Mouse (Mus musculus): ENCODE results near the gene Pcnx3. TPM values are rescaled to one million over a fixed set of nuclear protein-coding genes. Genes with fewer than 3 reads are reported as not detected.

Pcnx3 gene
- polyA plus RNA-seq, 1 experiment from 2014 or later = 17.7 TPM

DNA sequence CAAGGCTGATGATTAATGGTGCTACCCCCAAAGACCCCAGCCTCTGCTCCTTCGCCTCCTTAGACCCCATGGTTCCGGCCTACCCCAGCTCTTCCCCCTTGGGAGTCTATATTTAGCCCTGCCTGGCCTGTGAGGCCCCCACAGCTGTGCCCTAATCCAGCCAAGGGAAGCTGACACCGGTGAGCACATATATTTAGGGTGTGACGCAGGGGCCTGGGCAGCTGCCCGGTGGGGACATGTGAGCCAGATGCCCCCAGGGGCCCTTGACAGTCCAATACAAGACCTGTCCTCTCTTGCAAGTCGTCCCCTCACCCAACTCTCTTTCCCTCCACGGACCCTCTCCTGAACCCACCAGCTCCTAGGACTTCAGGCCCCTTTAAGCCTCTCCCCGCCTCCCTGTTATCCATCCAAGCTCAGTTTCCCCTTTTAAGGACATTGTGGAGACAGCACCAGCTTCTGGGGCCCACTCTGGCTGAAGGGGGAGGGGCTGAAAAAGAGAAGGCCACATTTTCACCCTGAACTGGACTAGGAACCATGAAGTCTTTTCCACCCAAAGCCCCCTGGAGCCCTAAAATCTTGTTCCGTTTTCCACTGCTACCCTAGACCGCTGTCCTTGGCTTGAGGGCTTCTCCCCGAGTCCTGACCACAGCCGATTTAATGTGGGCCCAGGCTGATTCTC is 36.5 kb upstream of the Pcnx3 start:
- no peaks in the 10 kb centered on the region for H3K27me3 ChIP-seq (replicated peaks)
- 46% methylated on average over 12 of the region's 12 CpGs for WGBS
- peak; percentile 0; the same call in 1 of the 2 replicates for ATAC-seq (ENCODE audit: insufficient read depth, low FRiP score, low read depth)
- H3K36me3 ChIP-seq = peaks cover 26% of the 10 kb centered on the region
- H3K9me3 ChIP-seq = no peaks in the 10 kb centered on the region
- H3K4me1 ChIP-seq = peaks cover 54% of the 10 kb centered on the region
- peak overlapping the region; percentile 56; the same call in 1 of the 2 replicates for H3K9ac ChIP-seq
- peak overlapping the region; percentile 89 for H3K4me3 ChIP-seq (replicated peaks)
- H3K4me2 ChIP-seq = peak overlapping the region; percentile 88
- H3K27ac ChIP-seq = peak overlapping the region; percentile 81

DNA sequence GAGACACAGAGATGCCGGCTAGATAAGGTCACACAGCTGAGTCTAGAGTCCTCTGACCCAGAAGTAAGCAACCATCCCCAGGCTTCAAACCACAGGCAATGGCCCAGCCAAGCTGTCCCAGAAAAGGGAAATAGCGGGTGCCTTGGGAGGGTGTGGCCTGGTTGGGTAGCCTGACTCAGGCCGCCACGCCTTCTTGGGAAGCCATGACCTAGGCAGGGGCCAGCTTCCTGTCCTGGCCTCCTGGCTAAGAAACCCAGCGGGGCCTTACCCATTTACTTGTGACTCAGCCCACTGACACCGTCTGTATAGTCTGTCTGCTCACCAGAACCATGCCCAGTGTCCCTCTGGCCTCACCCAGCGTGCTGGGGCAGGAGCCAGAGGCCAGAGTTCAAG is 35.8 kb upstream of the Pcnx3 start:
- Histone ChIP-seq H3K27ac (peak overlapping the region; percentile 81; the same call in 1 of the 2 replicates), H3K4me1 (peaks cover 48% of the 10 kb centered on the region), H3K36me3 (peaks cover 32% of the 10 kb centered on the region), H3K4me2 (peak overlapping the region; percentile 88), H3K9me3 (no peaks in the 10 kb centered on the region), H3K9ac (peak overlapping the region; percentile 38; the same call in 1 of the 2 replicates), H3K4me3 (replicated peaks) (peak overlapping the region; percentile 89), H3K27me3 (replicated peaks) (no peaks in the 10 kb centered on the region)
- 40% methylated on average over 7 of the region's 7 CpGs for WGBS
- peak; percentile 36 for ATAC-seq (ENCODE audit: insufficient read depth, low FRiP score, low read depth)

DNA sequence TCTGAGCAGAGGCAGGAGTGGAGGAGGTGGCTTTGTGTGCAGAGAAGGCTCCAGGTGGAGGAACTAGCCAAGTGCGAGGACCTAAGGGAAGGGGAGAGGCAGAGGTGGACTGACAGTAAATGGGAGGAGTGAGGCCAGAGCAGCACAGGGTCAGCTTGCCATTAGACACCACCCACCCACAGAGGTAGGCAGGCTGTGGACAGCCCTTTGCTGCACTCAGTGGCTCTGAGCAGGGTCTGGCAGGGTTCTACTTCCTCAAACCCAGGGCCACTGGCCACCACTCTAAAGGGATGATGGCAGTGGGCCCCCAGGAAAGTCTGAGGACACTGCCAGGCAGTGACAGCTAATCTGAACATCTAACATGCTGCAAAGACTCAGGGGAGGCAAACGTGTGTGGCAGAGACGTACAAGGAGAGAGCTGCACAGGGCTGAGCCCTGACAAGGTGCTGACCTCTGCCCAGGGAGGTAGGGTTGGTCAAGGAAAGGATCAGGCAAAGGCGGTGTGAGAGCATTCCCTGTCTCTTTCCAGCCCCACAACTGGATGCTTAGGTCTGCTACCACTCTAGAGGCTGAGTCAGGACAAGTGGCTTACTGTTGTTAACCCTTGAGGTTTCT is 35.3 kb upstream of the Pcnx3 start:
- Histone ChIP-seq H3K4me3 (replicated peaks) (peak overlapping the region; percentile 89), H3K27ac (peak overlapping the region; percentile 81; the same call in 1 of the 2 replicates), H3K4me1 (peaks cover 48% of the 10 kb centered on the region), H3K27me3 (replicated peaks) (no peaks in the 10 kb centered on the region), H3K4me2 (peak overlapping the region; percentile 88), H3K9me3 (no peaks in the 10 kb centered on the region), H3K9ac (peak overlapping the region; percentile 38; the same call in 1 of the 2 replicates), H3K36me3 (peaks cover 36% of the 10 kb centered on the region)
- no peak for ATAC-seq (ENCODE audit: insufficient read depth, low FRiP score, low read depth)
- WGBS = 61% methylated on average over 4 of the region's 4 CpGs

DNA sequence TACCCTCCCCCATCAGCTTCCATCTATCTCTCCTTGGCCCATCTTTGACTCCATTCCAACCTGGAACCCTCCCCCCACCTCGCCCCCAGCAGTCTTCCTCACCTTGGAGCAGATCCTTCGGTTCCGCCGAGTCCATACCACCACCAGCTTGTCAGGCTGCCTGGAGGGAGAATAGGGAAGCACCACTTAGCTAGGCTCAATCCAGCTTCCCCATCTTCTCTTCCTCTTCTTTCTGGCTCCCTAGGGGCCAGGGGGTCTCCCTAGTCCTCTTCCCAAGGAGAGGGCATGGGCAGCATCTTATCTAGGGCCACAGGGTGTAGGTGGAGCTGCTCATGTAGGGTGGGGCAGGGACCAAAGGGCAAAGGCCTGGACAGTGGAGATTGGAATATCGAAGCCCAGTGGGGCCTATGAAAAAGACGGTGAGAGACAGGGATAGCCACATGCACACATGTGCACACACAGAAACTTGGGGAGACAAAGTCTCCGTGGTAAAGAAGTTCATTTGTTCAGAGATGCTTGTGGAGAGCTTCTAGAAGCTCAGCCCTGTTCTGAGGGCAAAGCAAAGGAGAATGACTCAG is 34.2 kb upstream of the Pcnx3 start:
- no peaks in the 10 kb centered on the region for H3K9me3 ChIP-seq
- peaks cover 39% of the 10 kb centered on the region for H3K4me1 ChIP-seq
- ATAC-seq (ENCODE audit: insufficient read depth, low FRiP score, low read depth) = peak; percentile 45; the same call in 1 of the 2 replicates
- no peak overlapping the region for H3K9ac ChIP-seq
- no peak overlapping the region for H3K27ac ChIP-seq
- WGBS = 84% methylated on average over 7 of the region's 7 CpGs
- H3K4me3 ChIP-seq (replicated peaks) = peak overlapping the region; percentile 3; the same call in 1 of the 2 replicates
- peaks cover 36% of the 10 kb centered on the region for H3K36me3 ChIP-seq
- no peaks in the 10 kb centered on the region for H3K27me3 ChIP-seq (replicated peaks)
- no peak overlapping the region for H3K4me2 ChIP-seq

DNA sequence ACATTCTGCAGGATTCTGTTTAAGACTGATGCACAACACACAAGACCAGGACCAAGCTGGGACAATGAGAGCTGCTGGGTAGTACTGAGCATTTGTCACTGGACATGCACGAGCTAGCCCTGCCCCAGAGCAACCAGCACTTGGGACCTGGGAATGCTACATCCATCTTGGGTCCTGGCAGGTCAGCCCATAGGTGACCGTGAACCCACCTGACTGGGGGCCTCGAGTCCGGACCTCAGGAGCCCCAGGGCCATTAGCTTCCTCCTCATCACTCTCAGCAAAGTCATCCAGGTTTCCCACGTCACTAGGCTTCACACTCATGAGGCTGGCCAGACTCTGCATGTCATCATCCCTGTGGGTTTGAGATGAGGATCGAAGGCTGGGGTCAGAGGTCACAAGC is 32.5 kb upstream of the Pcnx3 start:
- 93% methylated on average over 6 of the region's 6 CpGs for WGBS
- Histone ChIP-seq H3K36me3 (peaks cover 36% of the 10 kb centered on the region), H3K4me1 (peaks cover 26% of the 10 kb centered on the region), H3K9me3 (no peaks in the 10 kb centered on the region), H3K27me3 (replicated peaks) (no peaks in the 10 kb centered on the region), H3K27ac (no peak overlapping the region), H3K4me2 (no peak overlapping the region), H3K9ac (no peak overlapping the region), H3K4me3 (replicated peaks) (no peak overlapping the region)
- no peak for ATAC-seq (ENCODE audit: insufficient read depth, low FRiP score, low read depth)

DNA sequence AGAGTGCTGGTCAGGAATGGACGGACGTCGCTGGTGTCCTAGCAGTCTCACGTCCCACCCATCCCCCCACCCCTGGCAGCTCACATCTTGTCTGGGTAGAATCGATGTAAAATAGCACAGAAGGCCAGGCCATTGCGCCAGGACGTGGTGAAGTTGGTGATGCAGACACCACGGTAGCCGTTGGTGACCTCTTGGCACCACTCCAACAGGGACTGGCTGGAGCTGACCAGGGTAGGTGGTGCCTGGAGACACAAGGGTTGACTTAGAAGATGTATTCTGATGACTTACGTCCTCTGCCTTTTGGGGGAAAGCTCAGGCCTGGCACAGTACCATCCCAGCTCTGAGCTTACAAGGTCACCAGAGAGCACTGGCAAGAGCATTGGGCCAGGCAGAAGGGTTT is 28.2 kb upstream of the Pcnx3 start:
- Histone ChIP-seq H3K9ac (no peak overlapping the region), H3K4me1 (peaks cover 18% of the 10 kb centered on the region), H3K27me3 (replicated peaks) (no peaks in the 10 kb centered on the region), H3K4me2 (no peak overlapping the region), H3K9me3 (no peaks in the 10 kb centered on the region), H3K4me3 (replicated peaks) (no peak overlapping the region), H3K36me3 (peaks cover 33% of the 10 kb centered on the region), H3K27ac (no peak overlapping the region)
- 49% methylated on average over 10 of the region's 10 CpGs for WGBS
- no peak for ATAC-seq (ENCODE audit: insufficient read depth, low FRiP score, low read depth)

DNA sequence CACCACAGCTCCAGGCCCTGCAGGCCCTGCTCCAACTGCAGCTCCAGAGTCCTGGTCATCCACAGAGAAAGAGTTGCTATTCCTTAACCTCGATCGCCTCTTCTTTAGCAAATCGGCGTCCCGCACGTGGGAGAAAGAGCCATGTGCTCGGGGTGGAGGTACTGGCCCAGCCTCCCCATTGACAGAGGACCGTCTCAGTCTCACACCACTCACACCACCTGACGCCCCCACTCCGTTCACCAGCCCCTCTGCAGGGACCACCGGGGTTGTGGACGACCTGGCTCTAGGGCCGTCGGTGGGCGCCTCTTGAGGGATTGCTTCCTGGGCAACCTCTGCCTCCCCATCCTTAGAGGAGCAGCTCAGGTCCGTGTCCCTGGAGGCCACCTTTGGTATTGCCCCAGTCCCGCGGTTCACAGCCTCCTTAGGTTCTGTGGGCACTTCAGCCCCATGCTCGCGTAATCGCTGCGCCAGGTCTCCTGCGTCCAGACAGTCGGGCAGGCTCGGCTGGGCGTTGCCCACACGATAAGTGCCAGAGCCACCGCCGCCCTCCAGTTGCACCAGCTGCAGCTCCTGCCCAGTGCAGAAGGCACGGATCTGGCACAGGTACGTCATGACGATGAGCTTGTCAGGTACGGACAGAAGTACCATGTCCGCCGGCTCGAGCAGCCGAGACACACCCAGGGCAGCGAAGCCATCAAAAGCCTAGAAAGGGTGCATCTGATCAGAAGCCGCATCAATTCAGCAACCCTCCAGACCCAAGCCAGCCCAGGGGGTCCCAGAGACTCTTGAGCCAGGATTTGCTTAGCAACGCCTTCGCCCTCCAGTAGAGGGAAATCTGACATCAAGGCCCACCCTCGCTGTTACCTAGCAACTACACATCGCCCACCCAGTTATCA is 27.3 kb upstream of the Pcnx3 start:
- Histone ChIP-seq H3K27me3 (replicated peaks) (no peaks in the 10 kb centered on the region), H3K4me1 (peaks cover 18% of the 10 kb centered on the region), H3K4me2 (peak overlapping the region; percentile 47), H3K36me3 (peaks cover 26% of the 10 kb centered on the region), H3K27ac (no peak overlapping the region), H3K9me3 (no peaks in the 10 kb centered on the region), H3K9ac (no peak overlapping the region), H3K4me3 (replicated peaks) (no peak overlapping the region)
- peak; percentile 42; the same call in 1 of the 2 replicates for ATAC-seq (ENCODE audit: insufficient read depth, low FRiP score, low read depth)
- 37% methylated on average over 43 of the region's 43 CpGs for WGBS

DNA sequence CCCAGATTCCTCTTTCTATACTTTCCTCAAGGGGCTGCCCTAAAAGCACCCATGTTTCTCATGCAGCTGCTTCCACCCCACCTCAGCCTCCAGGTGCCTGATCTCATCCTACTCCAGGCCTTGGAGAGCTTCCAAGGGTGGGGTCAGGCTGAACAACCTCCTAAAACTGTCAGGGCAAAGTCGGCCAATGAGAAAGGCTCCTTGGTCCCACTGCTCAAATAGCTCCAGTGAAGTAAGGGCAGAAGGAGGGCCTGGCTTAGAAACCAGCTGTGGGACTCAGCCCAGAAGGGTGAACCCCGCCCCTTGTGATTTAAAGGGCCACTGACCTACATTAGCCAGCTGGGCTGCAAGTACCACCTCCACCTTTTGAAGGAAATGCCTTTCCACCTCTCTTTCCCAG is 25.0 kb upstream of the Pcnx3 start:
- H3K27me3 ChIP-seq (replicated peaks) = no peaks in the 10 kb centered on the region
- WGBS = 9% methylated on average over 2 of the region's 2 CpGs
- peak; percentile 82 for ATAC-seq (ENCODE audit: insufficient read depth, low FRiP score, low read depth)
- H3K9ac ChIP-seq = no peak overlapping the region
- no peaks in the 10 kb centered on the region for H3K9me3 ChIP-seq
- peaks cover 28% of the 10 kb centered on the region for H3K36me3 ChIP-seq
- peaks cover 18% of the 10 kb centered on the region for H3K4me1 ChIP-seq
- peak overlapping the region; percentile 48 for H3K27ac ChIP-seq
- H3K4me3 ChIP-seq (replicated peaks) = no peak overlapping the region
- no peak overlapping the region; the same call in 1 of the 2 replicates for H3K4me2 ChIP-seq

DNA sequence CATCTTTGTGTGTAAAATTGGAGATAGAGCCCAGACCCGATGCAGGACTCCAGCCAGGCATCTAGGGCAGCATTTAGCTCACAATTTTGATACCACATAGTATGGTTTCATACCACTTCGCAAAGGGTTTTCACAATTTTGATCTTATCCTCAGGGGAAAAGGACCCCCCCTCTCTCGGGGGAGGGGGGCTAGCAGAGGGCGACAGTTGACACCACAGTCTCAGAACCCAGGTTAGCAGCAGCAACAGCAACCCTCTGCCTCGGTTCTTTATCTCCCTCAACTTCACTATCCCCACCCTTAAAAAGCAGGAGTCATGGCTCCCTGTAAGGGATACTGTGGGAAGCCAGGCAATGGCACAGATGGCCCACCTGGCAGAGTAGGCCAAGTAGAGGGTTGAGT is 24.5 kb upstream of the Pcnx3 start:
- Histone ChIP-seq H3K27me3 (replicated peaks) (no peaks in the 10 kb centered on the region), H3K36me3 (peaks cover 32% of the 10 kb centered on the region), H3K27ac (peak overlapping the region; percentile 48), H3K4me3 (replicated peaks) (no peak overlapping the region), H3K4me2 (no peak overlapping the region), H3K9me3 (no peaks in the 10 kb centered on the region), H3K4me1 (peaks cover 18% of the 10 kb centered on the region), H3K9ac (no peak overlapping the region)
- WGBS = 64% methylated on average over 5 of the region's 5 CpGs
- ATAC-seq (ENCODE audit: insufficient read depth, low FRiP score, low read depth) = no peak

DNA sequence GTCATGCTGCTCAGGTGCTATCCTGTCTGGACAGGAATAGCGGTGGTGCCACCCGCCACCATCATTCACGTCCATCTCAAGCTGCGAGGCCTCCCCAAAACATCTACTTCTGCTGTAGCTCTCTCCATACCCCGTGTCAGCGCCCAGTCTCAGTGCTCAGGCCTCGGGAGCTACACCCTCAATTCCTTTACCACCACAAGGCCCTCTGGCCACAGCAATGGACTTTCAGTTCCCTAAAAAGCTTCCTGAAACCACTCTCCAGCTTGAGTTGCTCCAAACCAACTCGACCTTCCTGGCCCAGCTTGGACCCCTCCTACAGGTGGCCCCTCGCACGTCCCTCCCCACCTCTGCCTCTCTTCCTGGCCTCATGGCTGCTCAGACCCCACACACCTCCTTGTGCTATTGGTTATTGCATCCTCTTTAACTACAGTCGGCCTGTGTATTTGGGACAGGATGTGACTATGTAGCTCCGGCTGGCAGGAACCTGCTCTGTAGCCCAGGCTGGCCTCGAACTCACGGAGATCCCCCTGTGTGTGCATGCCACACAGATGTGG is 23.3 kb upstream of the Pcnx3 start:
- Histone ChIP-seq H3K4me1 (peaks cover 18% of the 10 kb centered on the region), H3K27ac (no peak overlapping the region), H3K9me3 (no peaks in the 10 kb centered on the region), H3K27me3 (replicated peaks) (no peaks in the 10 kb centered on the region), H3K9ac (no peak overlapping the region), H3K36me3 (peaks cover 37% of the 10 kb centered on the region), H3K4me2 (no peak overlapping the region), H3K4me3 (replicated peaks) (no peak overlapping the region)
- WGBS = 88% methylated on average over 14 of the region's 14 CpGs
- ATAC-seq (ENCODE audit: insufficient read depth, low FRiP score, low read depth) = no peak

DNA sequence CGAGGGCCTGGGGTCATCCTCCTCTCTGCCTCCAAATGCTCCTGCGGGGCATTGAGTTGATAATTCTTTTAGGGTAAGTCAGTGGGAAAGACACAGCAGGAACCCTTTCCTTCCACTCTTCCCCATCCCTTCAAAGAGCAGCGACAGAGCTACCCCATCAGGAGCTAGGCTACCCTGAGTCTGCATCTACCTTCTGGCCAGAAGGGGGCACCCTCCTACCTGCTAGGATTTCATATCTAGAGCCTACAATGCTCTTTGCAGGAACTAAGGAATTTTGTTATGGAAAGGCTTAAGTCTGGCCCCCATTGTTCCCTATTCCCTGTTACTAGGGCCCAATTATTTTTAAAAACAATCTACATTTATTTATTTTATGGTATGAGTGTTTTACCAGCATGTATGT is 22.5 kb upstream of the Pcnx3 start:
- Histone ChIP-seq H3K4me3 (replicated peaks) (no peak overlapping the region), H3K9ac (no peak overlapping the region), H3K9me3 (no peaks in the 10 kb centered on the region), H3K27ac (no peak overlapping the region), H3K36me3 (peaks cover 43% of the 10 kb centered on the region), H3K4me2 (no peak overlapping the region), H3K27me3 (replicated peaks) (no peaks in the 10 kb centered on the region), H3K4me1 (peaks cover 21% of the 10 kb centered on the region)
- 28% methylated on average over 3 of the region's 3 CpGs for WGBS
- no peak for ATAC-seq (ENCODE audit: insufficient read depth, low FRiP score, low read depth)
